Mouse (Mus musculus) lung, adult 2 months (tissue): ENCODE results near the gene Maml2. TPM values are rescaled to one million over a fixed set of nuclear protein-coding genes. Genes with fewer than 3 reads are reported as not detected.

Source experiments
- DNase-seq: peaks from one replicate; pipeline ENCODE4 v3.0.0; 2022
- H3K4me1 ChIP-seq: fragments of 200-500 bp; 2 replicates; pipeline ENCODE4 v1.6.1; 2011; ENCODE audit warnings: low read length; ENCODE audit not compliant: control insufficient read depth, insufficient read depth
- H3K4me3 ChIP-seq: fragments of 200-500 bp; replicated peaks from 2 replicates; pipeline ENCODE3; 2011; ENCODE audit warnings: low read depth, mild to moderate bottlenecking, control low read depth, low read length; ENCODE audit errors: extremely low read depth
- CTCF ChIP-seq: fragments of 200-500 bp; IDR thresholded peaks from 2 replicates; pipeline ENCODE4 v1.5.1; 2011; ENCODE audit warnings: mild to moderate bottlenecking, low read length, control low read depth; ENCODE audit not compliant: insufficient read depth
- POLR2A ChIP-seq: fragments of 200-500 bp; IDR thresholded peaks from 2 replicates; pipeline ENCODE4 v1.6.1; 2011; ENCODE audit warnings: low read depth, mild to moderate bottlenecking, control low read depth, low read length, borderline replicate concordance; ENCODE audit errors: extremely low read depth
- WGBS: fragments of 180-500 bp; shearing (Covaris S2); methylation state at CpG from one replicate; pipeline ENCODE4 v1.1.7; 2018; 5-methylcytosine and 5-hydroxymethylcytosine counted together
- polyA plus RNA-seq: library from polyadenylated mRNA; depleted of rRNA; stranded (reverse); fragments of >200 nt; gene quantifications from 2 replicates; pipeline ENCODE4 v1.2.3, GENCODE M21; 2012

Maml2 gene
- polyA plus RNA-seq, 1 experiment, result 17.1 TPM

DNA sequence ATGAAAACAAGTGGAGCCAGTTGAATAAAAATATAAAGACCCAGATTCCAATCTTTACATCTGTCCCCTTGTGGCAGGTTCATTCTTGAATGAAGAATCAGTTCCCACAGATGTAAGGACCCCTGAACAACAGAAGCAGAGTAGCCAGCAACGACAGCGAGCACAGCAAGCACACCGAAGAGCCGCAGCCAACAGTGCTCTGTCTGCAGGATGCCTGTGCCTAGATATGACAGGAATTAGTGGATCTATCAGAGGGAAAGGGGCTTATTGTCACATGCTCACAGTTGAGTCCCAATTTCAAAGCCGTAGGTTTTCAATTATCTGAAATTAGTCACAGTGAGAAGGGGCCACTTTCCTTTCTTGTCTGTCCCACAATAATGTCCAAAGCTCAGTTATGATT, 238.0 kb downstream of the Maml2 start:
- 85% methylated on average over 5 of the region's 5 CpGs for WGBS
- no peak for DNase-seq
- Histone ChIP-seq H3K4me3 (no peak overlapping the region), H3K4me1 (peaks cover 10% of the 10 kb centered on the region)
- TF ChIP-seq CTCF, result no peak
- TF ChIP-seq POLR2A, result no peak

DNA sequence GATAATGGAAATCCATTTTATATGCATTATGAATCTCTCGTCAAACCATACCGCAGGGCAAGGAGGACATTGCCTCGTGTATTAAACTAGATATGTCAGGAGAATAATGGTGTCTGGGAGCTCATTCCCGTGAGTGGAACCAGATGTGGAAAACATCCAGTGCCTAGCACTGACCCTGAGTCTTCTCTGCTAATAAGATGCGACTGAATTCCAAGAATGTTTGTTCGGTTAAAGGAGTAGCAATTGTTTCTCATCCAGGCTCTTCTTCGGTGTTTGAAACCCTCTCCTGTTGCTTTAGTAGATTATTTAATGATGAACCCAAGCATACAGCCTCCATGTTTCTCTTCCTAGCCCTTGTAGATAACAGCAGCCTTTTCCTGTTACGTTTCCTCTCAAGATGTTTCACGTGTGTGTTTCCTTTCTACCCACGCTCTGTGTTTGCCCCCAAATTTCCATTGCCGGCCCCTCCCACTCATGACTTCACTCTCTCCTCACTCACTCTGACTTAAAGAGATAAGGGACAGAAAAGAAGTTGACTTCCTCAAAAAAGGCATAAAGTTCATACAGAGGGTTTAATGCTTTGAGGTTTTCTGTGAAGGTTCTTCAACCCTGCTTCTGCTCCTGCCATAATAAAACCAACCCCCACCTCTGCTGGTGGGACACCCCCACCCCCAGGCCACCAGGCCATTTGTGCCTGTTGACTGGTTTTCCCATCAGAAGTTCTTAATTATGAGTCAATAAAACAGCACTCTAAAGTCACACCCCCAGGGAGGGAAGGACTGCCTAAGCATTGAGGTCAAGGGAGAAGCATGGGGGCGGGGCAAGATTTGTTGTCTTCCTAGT, 238.9 kb downstream of the Maml2 start:
- TF ChIP-seq POLR2A (no peak), CTCF (no peak)
- peaks cover 10% of the 10 kb centered on the region for H3K4me1 ChIP-seq
- no peak overlapping the region for H3K4me3 ChIP-seq
- DNase-seq, result no peak
- 35% methylated on average over 12 of the region's 12 CpGs for WGBS

DNA sequence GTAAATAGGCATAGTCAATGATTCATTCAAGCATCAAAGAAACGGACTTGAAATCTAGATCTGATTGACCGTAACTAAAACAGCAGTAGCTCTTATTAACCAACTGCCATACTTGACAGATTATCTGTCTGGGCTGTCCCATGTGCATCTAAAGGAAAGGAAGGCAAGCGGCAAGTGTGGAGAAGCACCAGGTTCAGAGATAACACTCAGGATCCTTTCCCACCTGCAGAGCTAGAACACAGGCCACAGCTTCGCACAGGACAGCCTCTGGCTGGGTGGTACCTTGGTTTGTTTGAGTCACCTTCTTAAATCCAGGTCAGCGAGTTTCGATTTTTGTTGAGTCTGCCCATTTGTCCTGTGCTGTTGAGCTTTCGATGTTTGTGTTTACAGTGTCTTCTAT, 240.4 kb downstream of the Maml2 start:
- Histone ChIP-seq H3K4me1 (peaks cover 10% of the 10 kb centered on the region), H3K4me3 (no peak overlapping the region)
- DNase-seq, result no peak
- WGBS, result 75% methylated on average over 7 of the region's 7 CpGs
- TF ChIP-seq CTCF, result no peak
- TF ChIP-seq POLR2A, result no peak

DNA sequence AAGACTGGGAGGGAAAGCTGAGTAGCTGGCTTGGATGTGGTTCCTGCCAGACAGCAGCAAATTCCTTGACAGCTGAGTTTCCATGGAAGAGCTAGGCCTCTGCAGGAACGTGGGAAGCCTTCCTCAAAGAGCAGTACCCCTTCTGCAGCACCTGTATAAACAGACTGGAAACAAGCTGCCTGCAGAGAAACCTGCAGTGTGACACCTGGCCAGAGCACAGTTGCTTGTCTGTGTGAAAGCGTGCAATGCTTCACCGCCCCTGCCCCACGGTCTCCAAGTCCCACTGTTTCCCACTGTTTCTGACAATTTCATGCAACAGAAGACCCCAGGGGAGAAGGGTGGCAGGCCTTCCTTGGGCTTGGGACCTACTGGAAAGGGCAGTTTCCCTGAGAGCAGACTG, 241.8 kb downstream of the Maml2 start:
- WGBS, result 68% methylated on average over 4 of the region's 4 CpGs
- TF ChIP-seq POLR2A (no peak), CTCF (no peak)
- H3K4me3 ChIP-seq, result no peak overlapping the region
- H3K4me1 ChIP-seq, result peaks cover 10% of the 10 kb centered on the region
- DNase-seq, result no peak

DNA sequence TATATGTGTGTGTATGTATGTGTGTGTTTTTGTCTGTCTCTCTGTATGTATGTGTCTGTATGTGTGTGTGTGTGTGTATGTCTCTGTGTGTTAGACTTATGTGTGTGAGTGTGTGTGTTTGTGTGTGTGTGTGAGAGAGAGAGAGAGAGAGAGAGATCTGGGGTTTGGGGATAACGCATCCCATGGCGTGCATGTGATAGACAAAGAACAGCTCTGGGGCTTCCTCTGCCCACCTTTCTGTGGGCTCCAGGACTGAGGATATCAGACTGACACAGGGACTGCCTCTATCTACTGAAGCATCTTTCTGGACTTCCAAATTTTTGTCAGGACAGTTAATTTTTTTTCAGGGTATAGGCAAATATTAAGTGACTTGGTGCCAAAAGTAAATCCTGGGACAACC, 242.5 kb downstream of the Maml2 start:
- no peak for TF ChIP-seq POLR2A
- no peak for TF ChIP-seq CTCF
- Histone ChIP-seq H3K4me3 (no peak overlapping the region), H3K4me1 (peaks cover 10% of the 10 kb centered on the region)
- no peak for DNase-seq
- WGBS, result 92% methylated on average over 2 of the region's 2 CpGs

DNA sequence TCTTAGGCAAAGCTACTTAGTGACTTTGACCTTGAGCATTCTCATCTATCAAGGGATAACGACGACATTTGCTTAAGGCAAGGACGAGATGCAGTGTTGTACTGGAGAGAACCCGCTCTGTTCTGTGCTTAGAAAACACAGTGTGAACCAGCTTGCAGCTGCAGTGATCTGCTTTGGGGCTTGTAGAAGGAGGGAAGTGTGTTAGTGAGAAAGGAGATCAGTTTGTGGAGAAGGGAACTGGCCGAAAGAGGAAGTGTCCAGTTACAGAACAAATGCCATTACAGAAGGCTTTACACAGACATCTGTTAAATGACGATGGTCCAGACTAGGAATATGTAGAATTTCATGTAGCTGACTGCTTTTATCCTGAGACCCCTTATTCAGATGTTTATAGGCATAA, 243.0 kb downstream of the Maml2 start:
- DNase-seq, result no peak
- 51% methylated on average over 6 of the region's 6 CpGs for WGBS
- H3K4me3 ChIP-seq, result no peak overlapping the region
- TF ChIP-seq POLR2A (no peak), CTCF (no peak)
- peaks cover 10% of the 10 kb centered on the region for H3K4me1 ChIP-seq

DNA sequence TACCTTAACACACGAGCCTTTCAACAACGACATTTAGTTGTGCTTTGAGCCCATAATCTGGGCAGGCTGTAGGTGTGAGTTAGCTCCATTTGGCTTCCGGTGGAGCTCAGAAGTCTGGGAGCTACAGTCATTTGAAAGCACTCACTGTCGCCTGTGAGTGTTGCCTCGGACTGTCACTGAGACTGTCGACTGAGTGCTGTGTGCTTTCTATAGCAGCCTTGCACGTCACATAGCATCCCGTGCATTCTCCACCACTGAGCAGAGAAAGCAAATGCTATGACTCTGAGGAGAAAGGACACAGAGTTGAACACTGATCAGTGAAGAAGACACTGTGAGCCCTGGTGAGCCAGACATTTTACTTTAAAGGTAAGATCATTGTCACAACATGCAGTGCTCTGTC, 245.4 kb downstream of the Maml2 start:
- WGBS, result 50% methylated on average over 8 of the region's 8 CpGs
- TF ChIP-seq CTCF, result no peak
- TF ChIP-seq POLR2A, result no peak
- no peak for DNase-seq
- H3K4me3 ChIP-seq, result no peak overlapping the region
- H3K4me1 ChIP-seq, result peaks cover 4% of the 10 kb centered on the region; the same call in 1 of the 2 replicates

DNA sequence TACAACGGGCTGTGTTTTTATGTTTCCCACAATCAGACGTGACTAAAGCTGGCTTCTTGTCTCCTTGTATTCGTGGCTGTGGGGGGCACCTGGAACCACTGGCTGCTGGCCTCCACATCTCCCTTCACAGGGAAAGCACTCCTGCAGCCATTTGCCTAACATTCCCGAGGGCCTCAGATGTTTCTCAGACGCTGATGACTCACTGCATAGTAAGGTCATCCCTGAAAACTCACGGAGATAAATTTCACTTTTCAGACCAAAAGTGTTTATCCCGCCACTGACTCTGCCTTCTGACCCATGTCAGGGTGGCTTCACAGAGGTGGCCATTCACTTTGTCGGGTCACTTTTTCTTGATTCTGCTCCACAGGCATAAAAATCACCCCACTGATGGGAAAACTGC, 246.4 kb downstream of the Maml2 start:
- Histone ChIP-seq H3K4me1 (peaks cover 2% of the 10 kb centered on the region), H3K4me3 (no peak overlapping the region)
- TF ChIP-seq CTCF (no peak), POLR2A (no peak)
- DNase-seq, result no peak
- 70% methylated on average over 8 of the region's 8 CpGs for WGBS

DNA sequence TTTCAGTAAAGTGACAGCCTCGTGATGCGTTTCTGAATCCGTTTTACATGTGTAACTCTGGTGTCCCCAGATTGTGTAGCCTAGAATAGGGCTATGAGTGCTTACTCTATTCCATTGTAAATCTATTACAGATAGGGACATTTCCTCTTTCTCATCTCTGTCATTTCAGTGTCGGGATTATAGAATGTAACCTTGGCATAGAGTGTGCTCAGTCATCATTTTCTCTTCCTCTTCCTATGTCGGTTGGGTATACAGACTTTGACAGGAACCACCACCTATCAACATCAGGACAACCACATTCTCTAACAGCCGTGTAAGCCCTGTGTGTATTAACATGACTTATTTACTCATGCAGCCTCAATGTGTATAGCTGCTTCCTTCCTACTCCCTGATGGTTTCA, 248.0 kb downstream of the Maml2 start:
- TF ChIP-seq POLR2A (no peak), CTCF (no peak)
- no peak for DNase-seq

DNA sequence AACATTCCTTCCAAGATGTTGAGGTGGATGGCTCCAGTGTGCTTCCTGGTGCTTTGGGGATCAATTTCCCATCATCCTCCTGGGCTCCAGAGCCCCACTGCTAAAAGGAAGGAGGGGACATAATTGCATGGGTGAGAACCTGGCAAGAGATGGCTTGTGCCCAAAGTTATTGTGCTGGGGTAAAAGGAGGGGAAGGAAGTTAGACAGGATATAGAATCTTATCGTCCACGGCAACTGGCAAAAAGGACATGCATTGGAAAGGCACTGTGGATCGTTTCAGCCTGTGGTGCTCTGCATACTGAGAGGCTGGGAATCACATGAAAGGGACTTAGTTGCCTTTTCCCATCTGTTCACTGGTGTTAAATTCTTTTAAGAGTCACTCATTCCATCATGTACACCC, 252.2 kb downstream of the Maml2 start:
- no peak for DNase-seq
- peaks cover 12% of the 10 kb centered on the region for H3K4me1 ChIP-seq
- TF ChIP-seq CTCF (no peak), POLR2A (no peak)
- WGBS, result 36% methylated on average over 3 of the region's 3 CpGs
- H3K4me3 ChIP-seq, result no peak overlapping the region

More for the DNA sequence above, 248.0 kb downstream of the Maml2 start:
- Histone ChIP-seq H3K4me3 (no peak overlapping the region), H3K4me1 (peaks cover 10% of the 10 kb centered on the region)
- WGBS, result 42% methylated on average over 6 of the region's 6 CpGs
